Mouse (Mus musculus) mouse embryonic stem cell (cell line): ENCODE measurements around the gene Cdr2.
"Not testable (repeated sequence)": the region's sequence is repeated elsewhere in the genome, so short reads cannot be mapped to it uniquely, and the experiment has no call there.

Source experiments
- in situ Hi-C, 2 experiments: fragments of 300-500 bp; cut with MboI; formaldehyde crosslinking; loops; 1 replicate in 1 of 2; 3 replicates in 1 of 2; pipeline ENCODE4 v1.14.3; 2019 to 2020; ENCODE audit warnings: low sequenced_read_pairs in 2 of 2, low pct_unique_long_range_greater_than_20kb in 1 of 2, mixed read lengths in 1 of 2; ENCODE audit not compliant: unreplicated experiment in 1 of 2

Gene Cdr2

DNA sequence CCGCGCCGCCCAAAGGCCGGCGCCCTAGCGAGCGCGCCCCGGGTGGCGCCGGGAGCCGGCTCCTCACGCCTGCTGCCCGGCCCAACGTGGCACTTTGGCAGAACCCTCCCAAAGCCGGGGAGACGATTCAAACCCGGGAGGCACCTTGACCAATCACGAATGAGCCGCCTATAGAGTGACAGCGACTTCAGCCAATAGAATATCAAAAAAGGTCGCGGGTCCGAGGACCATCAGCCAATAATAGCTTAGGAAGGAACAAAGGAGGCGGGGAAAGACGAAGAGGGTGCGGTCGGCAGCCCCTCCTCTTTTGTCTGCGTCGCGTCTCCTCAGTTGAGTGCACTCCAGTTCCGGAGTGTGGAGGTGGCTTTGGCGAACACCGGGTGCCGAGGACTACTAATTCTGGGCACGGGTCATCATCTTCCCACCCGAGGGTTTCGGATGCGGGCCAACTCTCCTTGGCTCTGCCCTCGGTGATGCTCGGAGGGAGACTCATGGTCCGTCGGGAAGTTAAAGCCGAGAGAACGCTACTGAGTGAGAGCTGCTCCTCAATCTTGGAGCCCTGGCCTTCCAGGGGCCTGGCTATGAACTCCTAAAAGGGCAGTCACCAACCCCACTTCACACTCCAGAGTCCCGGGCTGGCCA lies at the start of gene Cdr2, which contains the start of gene Mfsd13b:
Gene Cdr2, minus strand, starts transcription at position 113 of the 642 bp plus-strand sequence.
Gene Mfsd13b, plus strand, starts transcription at position 310 of the 642 bp plus-strand sequence.
- in situ Hi-C loops: no loop called here

GRCm38 (mm10) chr7:121029947-121030346 lies 47.8 kb upstream of the Cdr2 start:
- in situ Hi-C loops: not testable (repeated sequence)

DNA sequence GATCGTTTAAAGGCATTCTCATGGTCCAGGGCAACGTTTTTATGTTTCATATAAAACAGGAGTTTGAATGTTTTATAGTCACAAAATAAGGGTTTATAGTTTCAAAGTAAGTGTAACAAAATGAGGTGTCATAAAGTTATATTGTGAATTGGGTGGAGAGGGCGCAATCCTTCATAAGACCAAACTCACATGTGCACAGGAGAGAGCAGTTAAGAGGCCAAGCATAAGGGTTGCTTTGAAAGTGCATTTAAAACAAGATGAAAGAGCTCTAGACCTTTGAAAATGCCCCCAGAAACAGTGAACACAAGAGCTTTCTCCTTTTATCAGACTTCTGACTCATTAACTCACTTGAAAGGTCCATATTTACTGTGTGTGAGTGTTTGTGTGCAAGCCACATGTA lies 44.2 kb upstream of the Cdr2 start:
- in situ Hi-C loops: no loop called here

DNA sequence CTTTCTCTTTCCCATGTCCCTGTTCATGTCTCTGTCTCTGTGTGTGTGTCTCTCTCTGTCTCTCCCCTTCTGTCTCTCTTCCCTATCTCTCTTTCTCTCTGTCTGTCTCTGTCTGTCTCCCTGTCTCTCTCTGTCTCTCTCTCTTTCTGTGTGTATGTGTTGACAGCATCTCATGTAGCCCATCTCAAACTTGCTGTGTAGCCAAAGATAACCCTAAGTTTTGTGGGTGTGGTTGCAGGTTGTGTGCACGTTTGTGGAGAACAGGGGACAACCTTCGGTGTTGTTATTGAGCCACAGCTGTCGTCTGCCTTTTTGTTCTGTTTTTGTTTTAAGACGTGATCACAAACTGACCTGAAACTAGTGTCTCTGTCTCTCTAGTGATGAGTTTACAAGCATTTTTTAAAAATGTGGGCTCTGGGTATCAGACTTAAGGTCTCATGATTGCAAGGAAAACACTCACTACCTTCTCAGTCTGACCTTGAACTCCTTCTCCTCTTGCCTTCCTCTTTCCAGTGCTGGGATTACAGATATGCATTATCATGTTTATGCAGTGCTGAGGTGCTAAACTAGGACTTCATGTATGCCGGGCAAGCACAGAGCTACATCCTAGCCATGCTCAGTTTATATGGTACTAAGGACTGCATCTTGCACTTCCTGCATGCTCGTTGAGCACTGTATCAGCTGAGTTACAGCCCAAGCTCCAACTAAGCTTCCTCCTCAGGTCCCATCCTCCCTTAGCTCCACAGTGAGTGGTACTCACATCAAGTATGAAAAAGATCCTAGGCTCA lies 43.3 kb upstream of the Cdr2 start:
- in situ Hi-C loops: no loop called here

DNA sequence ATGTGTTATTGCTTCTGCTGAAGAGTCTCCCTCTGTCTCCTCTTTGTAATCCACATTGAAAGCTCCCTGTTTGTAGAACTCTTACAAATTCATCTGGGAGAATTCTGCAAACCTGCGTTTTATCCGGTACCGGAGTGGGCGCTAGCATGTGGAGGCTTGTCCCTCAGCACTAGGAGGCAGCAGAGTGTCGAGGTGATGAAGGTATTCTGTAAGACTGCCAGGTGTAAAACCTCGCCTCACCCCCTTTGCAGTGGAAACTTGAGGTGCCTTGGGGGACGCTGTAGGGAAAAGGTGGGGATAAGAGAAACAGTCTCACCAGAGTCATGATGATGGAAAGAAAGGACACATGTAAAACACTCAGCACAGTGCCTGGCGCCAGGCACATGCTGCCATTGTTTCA lies 38.2 kb upstream of the Cdr2 start:
- in situ Hi-C loops: no loop called here

DNA sequence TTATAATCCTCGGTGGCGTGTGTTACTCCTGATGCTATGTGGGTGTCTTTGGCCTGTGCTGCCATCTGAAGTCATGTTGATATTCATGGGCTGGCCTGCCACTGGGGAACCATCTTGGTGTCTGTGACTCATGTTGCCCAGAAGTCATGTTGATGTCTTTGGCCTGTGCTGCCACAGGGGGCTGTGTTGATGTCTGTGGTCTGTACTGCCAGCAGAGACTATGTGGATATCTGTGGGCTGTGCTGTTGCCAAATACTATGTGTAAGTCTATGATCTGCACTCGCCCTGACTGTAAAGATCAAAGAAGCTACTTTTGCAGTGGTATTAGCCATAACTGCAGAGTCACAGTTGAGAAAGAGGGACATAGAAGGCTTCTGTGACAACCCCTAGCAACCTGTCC lies 36.7 kb upstream of the Cdr2 start:
- in situ Hi-C loops: no loop called here

GRCm38 (mm10) chr7:121014486-121014885 lies 32.4 kb upstream of the Cdr2 start:
- in situ Hi-C loops: no loop called here

- in situ Hi-C loops: no loop called here
Measured at GRCm38 (mm10) chr7:121011794-121012689, 29.9 kb upstream of the Cdr2 start.

DNA sequence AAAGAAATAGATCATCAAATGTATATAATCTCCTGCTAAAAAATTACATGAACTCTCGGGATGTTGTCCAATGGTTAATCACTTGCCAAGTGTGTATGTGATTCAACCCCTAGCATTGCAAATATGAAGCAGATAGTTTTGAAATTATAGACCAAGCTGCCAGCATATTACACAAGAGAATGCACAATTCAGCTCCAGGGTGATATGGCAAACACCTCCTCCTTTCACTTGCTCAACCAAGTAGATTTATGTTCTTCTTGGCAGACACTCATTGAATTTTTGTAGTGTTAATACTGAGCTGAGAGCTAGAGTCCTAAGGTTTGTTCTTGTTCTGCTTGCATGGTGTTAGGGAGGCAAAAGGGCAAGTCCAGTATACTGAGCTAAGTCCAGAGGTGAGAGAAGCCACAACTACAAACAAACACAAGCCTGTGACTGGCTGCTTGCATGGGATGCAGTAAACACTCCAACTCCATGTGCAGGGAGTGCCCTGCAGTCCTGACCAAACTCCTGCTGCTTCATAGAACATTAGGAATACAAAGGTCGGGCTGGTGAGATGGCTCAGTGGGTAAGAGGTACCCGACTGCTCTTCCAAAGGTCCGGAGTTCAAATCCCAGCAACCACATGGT lies 21.8 kb upstream of the Cdr2 start:
- in situ Hi-C loops: no loop called here

DNA sequence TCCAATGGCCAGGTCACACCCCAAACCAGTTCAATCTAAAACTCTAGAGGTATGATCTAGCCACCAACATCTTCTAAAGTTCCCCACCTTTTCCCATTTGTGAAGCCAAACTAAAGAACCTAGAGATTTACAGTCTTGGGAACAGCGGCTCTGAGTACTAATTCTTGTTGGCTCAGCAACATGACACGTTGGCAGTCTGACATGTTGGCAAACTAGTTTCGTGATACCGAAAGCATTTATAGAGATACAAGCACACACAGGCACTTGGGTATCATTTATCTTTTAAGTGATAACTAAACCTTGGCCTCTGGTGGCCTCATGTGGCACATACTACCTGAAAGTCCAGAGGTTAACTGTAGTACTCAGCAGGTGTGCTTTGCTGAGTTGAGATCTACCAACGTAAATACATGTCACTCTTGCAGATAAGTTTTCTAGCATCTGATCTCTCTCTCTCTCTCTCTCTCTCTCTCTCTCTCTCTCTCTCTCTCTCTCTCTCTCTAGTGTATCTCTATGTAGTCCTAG lies 20.4 kb upstream of the Cdr2 start:
- in situ Hi-C loops: no loop called here

- in situ Hi-C loops: no loop called here
Measured at GRCm38 (mm10) chr7:121001879-121002278, 19.8 kb upstream of the Cdr2 start.

- in situ Hi-C loops: no loop called here
Measured at GRCm38 (mm10) chr7:121000065-121000822, 18.1 kb upstream of the Cdr2 start.

GRCm38 (mm10) chr7:120999021-120999530 lies 17.0 kb upstream of the Cdr2 start:
- in situ Hi-C loops: no loop called here

GRCm38 (mm10) chr7:120991191-120991590 lies 9.1 kb upstream of the Cdr2 start:
- in situ Hi-C loops: no loop called here

GRCm38 (mm10) chr7:120982968-120983367 lies 856 bp upstream of the Cdr2 start:
- in situ Hi-C loops: no loop called here

DNA sequence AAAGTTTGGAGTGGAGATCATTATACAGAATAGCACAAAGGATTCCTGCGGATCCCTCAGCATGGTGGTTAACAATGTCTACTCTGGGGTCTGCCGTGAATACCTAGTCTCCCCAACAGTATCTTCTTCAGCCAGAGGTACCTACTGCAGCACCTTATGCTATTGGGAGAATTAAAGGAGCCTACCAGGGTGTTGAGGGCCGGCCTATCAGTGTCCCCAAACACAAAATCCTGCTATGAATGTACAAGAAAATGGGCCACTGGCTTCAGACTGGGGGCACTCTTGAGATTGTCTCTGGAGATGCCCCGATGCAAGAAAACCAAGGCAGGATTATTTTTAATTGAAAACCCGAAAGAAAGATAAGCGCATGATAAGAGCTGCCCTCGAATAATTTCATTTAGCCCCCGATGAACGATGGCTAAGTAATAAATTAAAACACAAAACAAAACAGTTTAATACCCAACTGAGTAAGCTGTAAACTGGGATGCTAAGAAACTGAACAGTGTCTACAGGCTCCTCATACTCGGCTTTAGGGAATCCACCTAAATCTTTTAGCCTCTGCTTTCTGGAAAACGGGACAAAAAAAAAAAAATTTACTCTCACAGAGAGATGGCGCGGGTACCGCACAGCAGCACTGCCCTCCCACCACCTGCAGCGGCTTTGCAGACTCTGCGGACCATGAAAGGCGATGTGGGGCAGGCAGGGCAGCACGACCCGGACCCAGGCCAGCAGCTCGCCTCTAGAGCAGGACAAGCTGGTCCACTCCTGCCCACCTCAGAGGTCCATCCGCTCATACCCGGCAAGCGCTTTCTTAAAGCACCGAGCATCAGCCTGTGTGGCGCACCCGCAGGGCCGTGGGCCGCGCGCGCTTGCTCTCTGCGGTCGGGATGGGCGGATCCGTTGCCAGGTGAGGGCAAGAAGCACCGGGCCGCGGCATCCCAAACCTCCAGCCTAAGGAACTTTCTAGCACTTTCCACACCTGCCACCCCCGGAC lies 884 bp downstream of the Cdr2 start:
- in situ Hi-C loops: no loop called here
